Mouse (Mus musculus) ES-Bruce4 (cell line): ENCODE results near the gene Tigd3.

Experiments used
- CTCF ChIP-seq: IDR thresholded peaks from one replicate; pipeline ENCODE4 v1.8.1; 2011; ENCODE audit warnings: low read depth, low read length
- EP300 ChIP-seq: IDR thresholded peaks from 2 replicates; pipeline ENCODE4 v1.6.1; 2011; ENCODE audit warnings: low read depth, low read length; ENCODE audit not compliant: insufficient read depth
- POLR2A ChIP-seq: IDR thresholded peaks from one replicate; pipeline ENCODE4 v1.8.1; 2011; ENCODE audit warnings: low read length; ENCODE audit not compliant: insufficient read depth

DNA sequence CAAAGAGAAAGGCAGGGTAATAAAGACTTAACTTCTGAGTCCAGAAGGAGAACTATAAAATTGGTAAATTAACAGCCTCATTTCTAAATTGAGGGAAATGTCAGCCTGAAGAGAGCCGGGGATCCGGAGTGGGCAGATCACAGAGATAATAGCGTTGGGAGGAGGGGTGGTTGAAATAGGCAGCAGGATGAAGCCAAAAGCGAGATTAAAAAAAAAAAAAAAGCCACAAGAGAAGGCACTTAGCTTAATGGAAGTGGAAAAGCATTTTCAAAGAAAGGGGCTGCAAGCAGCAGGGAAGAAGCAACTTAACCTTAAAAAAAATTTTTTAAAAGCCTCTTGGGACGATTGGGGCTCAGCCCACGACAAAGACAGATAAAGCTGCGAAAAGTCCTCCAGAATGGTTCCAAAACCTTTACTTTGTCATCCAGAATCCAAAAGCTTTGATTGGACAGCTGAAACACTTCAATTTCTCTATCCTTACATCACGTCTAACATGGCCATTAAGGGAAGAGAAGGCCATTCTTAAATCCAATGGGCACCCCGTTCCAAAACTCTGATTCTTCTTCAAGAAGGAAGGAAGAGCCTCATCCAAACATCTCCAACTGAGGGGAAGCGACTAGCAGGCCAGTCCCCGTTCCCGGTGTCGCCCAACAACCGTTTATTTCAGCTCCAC lies 17.6 kb upstream of the Tigd3 start:
- TF ChIP-seq EP300 (no peak), CTCF (no peak), POLR2A (no peak)
